Mouse (Mus musculus) MEL (cell line): ENCODE results near the gene Notch4. TPM values are rescaled to one million over a fixed set of nuclear protein-coding genes. Genes with fewer than 3 reads are reported as not detected.
A peak's percentile ranks its signal among the peaks of the same experiment; 100 is the strongest.

ENCODE experiments used
- DNase-seq: peaks from one replicate; pipeline ENCODE4 v3.0.0; 2011; ENCODE audit warnings: low read depth, low spot score
- H3K27ac ChIP-seq: 2 replicates; pipeline ENCODE4 v1.5.1; 2012; ENCODE audit warnings: low read depth, mild to moderate bottlenecking, control low read depth, low read length, moderate library complexity; ENCODE audit not compliant: control insufficient read depth
- H3K27me3 ChIP-seq, 2 experiments: fragments of 150-350 bp in 1 of 2; sonication (generic) in 1 of 2; 2 replicates each; pipeline ENCODE4 v1.6.1; 2012; ENCODE audit warnings: low read length in 2 of 2, mild to moderate bottlenecking in 2 of 2, improper control_type of control experiment in 1 of 2, moderate library complexity in 1 of 2; ENCODE audit not compliant: insufficient read depth in 2 of 2, control insufficient read depth in 1 of 2
- H3K36me3 ChIP-seq, 2 experiments: 2 replicates each; pipeline ENCODE4 v1.6.1; 2012 to 2014; ENCODE audit warnings: low read length in 2 of 2, improper control_type of control experiment in 1 of 2, inconsistent platforms in 1 of 2, mild to moderate bottlenecking in 1 of 2; ENCODE audit not compliant: insufficient read depth in 2 of 2, control insufficient read depth in 1 of 2
- H3K4me1 ChIP-seq, 2 experiments: fragments of 150-350 bp in 1 of 2; sonication (generic) in 1 of 2; 2 replicates each; pipeline ENCODE4 v1.6.1; 2012; ENCODE audit warnings: low read length in 2 of 2, improper control_type of control experiment in 1 of 2, mild to moderate bottlenecking in 1 of 2; ENCODE audit not compliant: insufficient read depth in 2 of 2, control insufficient read depth in 1 of 2
- H3K4me3 ChIP-seq, 2 experiments: fragments of 150-350 bp in 1 of 2; sonication (generic) in 1 of 2; 2 replicates each; pipeline ENCODE4 v1.5.1; 2012; ENCODE audit warnings: low read depth in 2 of 2, low read length in 2 of 2, mild to moderate bottlenecking in 2 of 2, moderate library complexity in 2 of 2, control low read depth in 1 of 2, improper control_type of control experiment in 1 of 2; ENCODE audit not compliant: control insufficient read depth in 1 of 2, insufficient read depth in 1 of 2
- H3K79me2 ChIP-seq: 2 replicates; pipeline ENCODE4 v1.6.1; 2012; ENCODE audit warnings: mild to moderate bottlenecking, low read length, moderate library complexity; ENCODE audit not compliant: control insufficient read depth, poor library complexity, insufficient read depth
- H3K9ac ChIP-seq: 2 replicates; pipeline ENCODE4 v1.6.1; 2012; ENCODE audit warnings: low read depth, mild to moderate bottlenecking, control low read depth, low read length, moderate library complexity; ENCODE audit not compliant: control insufficient read depth, poor library complexity, severe bottlenecking
- H3K9me3 ChIP-seq: fragments of 150-350 bp; sonication (generic); replicated peaks from 2 replicates; pipeline ENCODE4 v1.6.1; 2012; ENCODE audit warnings: mild to moderate bottlenecking, low read length, improper control_type of control experiment, moderate library complexity; ENCODE audit not compliant: insufficient read depth
- BHLHE40 ChIP-seq: IDR thresholded peaks from 2 replicates; pipeline ENCODE4 v1.6.1; 2012; ENCODE audit warnings: low read depth, mild to moderate bottlenecking, inconsistent platforms, low read length, improper control_type of control experiment, borderline replicate concordance
- CTCF ChIP-seq, 3 experiments: IDR thresholded peaks in 2 of 3; conservative IDR thresholded peaks in 1 of 3; 2 replicates each; pipeline ENCODE4 v1.5.1; 2011 to 2012; ENCODE audit warnings: low read length in 3 of 3, low read depth in 2 of 3, mild to moderate bottlenecking in 2 of 3, improper control_type of control experiment in 1 of 3, inconsistent platforms in 1 of 3, mixed read lengths in 1 of 3, moderate library complexity in 1 of 3; ENCODE audit not compliant: control insufficient read depth in 1 of 3, insufficient read depth in 1 of 3, poor library complexity in 1 of 3, severe bottlenecking in 1 of 3
- ELF1 ChIP-seq: IDR thresholded peaks from 2 replicates; pipeline ENCODE4 v1.6.1; 2014; ENCODE audit warnings: low read depth, mild to moderate bottlenecking, inconsistent platforms, low read length, improper control_type of control experiment, moderate library complexity
- EP300 ChIP-seq, 2 experiments: IDR thresholded peaks; 2 replicates each; pipeline ENCODE4 v1.6.1; 2011; ENCODE audit warnings: improper control_type of control experiment in 2 of 2, low read length in 2 of 2, low read depth in 1 of 2, mild to moderate bottlenecking in 1 of 2
- JUND ChIP-seq: IDR thresholded peaks from 2 replicates; pipeline ENCODE4 v1.6.1; 2011; ENCODE audit warnings: low read depth, mild to moderate bottlenecking, improper control_type of control experiment, low read length
- MAX ChIP-seq: IDR thresholded peaks from 2 replicates; pipeline ENCODE4 v1.6.1; 2011; ENCODE audit warnings: low read length, improper control_type of control experiment
- MAZ ChIP-seq: IDR thresholded peaks from 2 replicates; pipeline ENCODE4 v1.6.1; 2012; ENCODE audit warnings: low read depth, mild to moderate bottlenecking, inconsistent platforms, low read length, improper control_type of control experiment
- MEF2A ChIP-seq: IDR thresholded peaks from 2 replicates; pipeline ENCODE4 v1.6.1; 2014; ENCODE audit warnings: low read depth, mild to moderate bottlenecking, inconsistent platforms, low read length, improper control_type of control experiment; ENCODE audit not compliant: poor library complexity, insufficient replicate concordance, severe bottlenecking; ENCODE audit errors: extremely low read depth
- MXI1 ChIP-seq: IDR thresholded peaks from 2 replicates; pipeline ENCODE4 v1.6.1; 2011; ENCODE audit warnings: mild to moderate bottlenecking, low read depth, low read length, improper control_type of control experiment
- MYB ChIP-seq: IDR thresholded peaks from 2 replicates; pipeline ENCODE4 v1.6.1; 2011; ENCODE audit warnings: mild to moderate bottlenecking, low read depth, low read length, improper control_type of control experiment
- NELFE ChIP-seq: IDR thresholded peaks from 2 replicates; pipeline ENCODE4 v1.6.1; 2011; ENCODE audit warnings: low read depth, low read length, improper control_type of control experiment
- NRF1 ChIP-seq: IDR thresholded peaks from 2 replicates; pipeline ENCODE4 v1.6.1; 2014; ENCODE audit warnings: low read depth, mild to moderate bottlenecking, inconsistent platforms, low read length, improper control_type of control experiment, moderate library complexity; ENCODE audit not compliant: poor library complexity, insufficient read depth, severe bottlenecking
- POLR2AphosphoS2 ChIP-seq: IDR thresholded peaks from 2 replicates; pipeline ENCODE4 v1.6.1; 2011; ENCODE audit warnings: low read length, improper control_type of control experiment
- RAD21 ChIP-seq: IDR thresholded peaks from 2 replicates; pipeline ENCODE4 v1.6.1; 2011; ENCODE audit warnings: mild to moderate bottlenecking, low read depth, low read length, improper control_type of control experiment
- RCOR1 ChIP-seq: IDR thresholded peaks from 2 replicates; pipeline ENCODE4 v1.6.1; 2012; ENCODE audit warnings: low read depth, mild to moderate bottlenecking, inconsistent platforms, low read length, improper control_type of control experiment
- SIN3A ChIP-seq: IDR thresholded peaks from 2 replicates; pipeline ENCODE4 v1.6.1; 2012; ENCODE audit warnings: low read length, improper control_type of control experiment, inconsistent platforms
- SMC3 ChIP-seq: IDR thresholded peaks from 2 replicates; pipeline ENCODE4 v1.6.1; 2011; ENCODE audit warnings: low read depth, low read length, improper control_type of control experiment
- UBTF ChIP-seq: IDR thresholded peaks from 2 replicates; pipeline ENCODE4 v1.6.1; 2012; ENCODE audit warnings: low read depth, mild to moderate bottlenecking, inconsistent platforms, low read length, improper control_type of control experiment, moderate library complexity, borderline replicate concordance; ENCODE audit not compliant: insufficient read depth
- USF1 ChIP-seq: IDR thresholded peaks from 2 replicates; pipeline ENCODE4 v1.6.1; 2014; ENCODE audit warnings: low read depth, mild to moderate bottlenecking, inconsistent platforms, low read length, improper control_type of control experiment, moderate library complexity
- USF2 ChIP-seq, 2 experiments: IDR thresholded peaks; 2 replicates each; pipeline ENCODE4 v1.6.1; 2011 to 2012; ENCODE audit warnings: improper control_type of control experiment in 2 of 2, low read length in 2 of 2, borderline replicate concordance in 1 of 2, inconsistent platforms in 1 of 2, low read depth in 1 of 2, mild to moderate bottlenecking in 1 of 2; ENCODE audit not compliant: insufficient read depth in 1 of 2
- ZC3H11A ChIP-seq: IDR thresholded peaks from 2 replicates; pipeline ENCODE4 v1.6.1; 2012; ENCODE audit warnings: low read depth, mild to moderate bottlenecking, inconsistent platforms, low read length, improper control_type of control experiment
- ZKSCAN1 ChIP-seq: IDR thresholded peaks from 2 replicates; pipeline ENCODE4 v1.6.1; 2012; ENCODE audit warnings: low read depth, mild to moderate bottlenecking, inconsistent platforms, low read length, improper control_type of control experiment, moderate library complexity
- ZNF384 ChIP-seq: IDR thresholded peaks from 2 replicates; pipeline ENCODE4 v1.6.1; 2012; ENCODE audit warnings: low read depth, mild to moderate bottlenecking, inconsistent platforms, low read length, improper control_type of control experiment
- polyA plus RNA-seq, 2 experiments: library from polyadenylated mRNA; stranded (reverse) in 1 of 2; unstranded in 1 of 2; fragments of >175 nt in 1 of 2; fragments of >200 nt in 1 of 2; gene quantifications; 2 replicates each; pipeline versions ENCODE4 v1.2.1 to v1.2.4; 2012; ENCODE audit warnings: low replicate concordance in 2 of 2, low read depth in 1 of 2; ENCODE audit not compliant: insufficient read length in 2 of 2, insufficient read depth in 1 of 2, missing spikeins in 1 of 2
- total RNA-seq: library from RNA; depleted of rRNA; stranded (reverse); fragments of 300-350 nt; gene quantifications from 2 replicates; pipeline ENCODE4 v1.2.3, GENCODE M21; 2012

Gene Notch4
- total and polyA plus RNA-seq, 3 experiments, result 0.15 to 21.9 (median 0.33) TPM

DNA sequence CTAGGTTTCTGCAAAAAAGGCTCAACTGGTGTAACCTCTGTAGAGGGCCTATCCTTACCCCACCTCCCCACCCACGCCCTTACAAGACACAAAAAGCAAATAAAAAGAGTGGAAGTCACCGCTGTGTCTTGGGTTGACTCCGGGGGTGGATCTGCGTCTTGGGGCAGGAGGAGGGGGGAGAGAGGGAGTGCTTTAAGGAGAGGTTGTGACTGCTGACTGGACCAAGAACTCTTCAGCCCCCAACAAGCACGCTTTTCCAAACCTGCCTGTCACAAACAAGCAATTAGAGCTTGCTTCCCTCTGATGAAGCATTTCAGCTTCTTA lies 64.5 kb downstream of the Notch4 start:
- Histone ChIP-seq H3K9me3 (no peaks in the 10 kb centered on the region), H3K27me3 (no peaks in the 10 kb centered on the region; a peak in 1 of 4 replicates), H3K4me1 (peaks cover 0 to 26% of the 10 kb centered on the region in 2 experiments; a peak in 3 of 4 replicates), H3K79me2 (peaks cover 16% of the 10 kb centered on the region), H3K36me3 (peaks cover 0 to 11% of the 10 kb centered on the region in 2 experiments; a peak in 3 of 4 replicates), H3K27ac (no peak overlapping the region), H3K4me3 (peak overlapping the region; percentile 61 to 91), H3K9ac (peak overlapping the region; percentile 90)
- peak; percentile 57 for DNase-seq
- TF ChIP-seq SMC3, result no peak
- TF ChIP-seq MEF2A, result no peak
- no peak for TF ChIP-seq RCOR1
- TF ChIP-seq ZNF384, result no peak
- no peak for TF ChIP-seq UBTF
- TF ChIP-seq MAZ, result no peak
- no peak for TF ChIP-seq NRF1
- no peak for TF ChIP-seq MYB
- no peak for TF ChIP-seq RAD21
- no peak for TF ChIP-seq EP300 (IDR thresholded peaks at IDR 0.05; ENCODE audit: low read depth in 1 of 2, low read length in 2 of 2)
- no peak for TF ChIP-seq JUND
- no peak for TF ChIP-seq NELFE
- TF ChIP-seq USF1, result no peak
- TF ChIP-seq ZKSCAN1, result no peak
- TF ChIP-seq BHLHE40, result no peak
- TF ChIP-seq SIN3A, result no peak
- no peak for TF ChIP-seq CTCF (IDR thresholded peaks at IDR 0.05 in 2 of 3, conservative IDR thresholded peaks at IDR 0.05 in 1 of 3; ENCODE audit: control insufficient read depth in 1 of 3, insufficient read depth in 1 of 3, low read depth in 2 of 3, low read length in 3 of 3, poor library complexity in 1 of 3, severe bottlenecking in 1 of 3)
- no peak for TF ChIP-seq ZC3H11A
- no peak for TF ChIP-seq MXI1

DNA sequence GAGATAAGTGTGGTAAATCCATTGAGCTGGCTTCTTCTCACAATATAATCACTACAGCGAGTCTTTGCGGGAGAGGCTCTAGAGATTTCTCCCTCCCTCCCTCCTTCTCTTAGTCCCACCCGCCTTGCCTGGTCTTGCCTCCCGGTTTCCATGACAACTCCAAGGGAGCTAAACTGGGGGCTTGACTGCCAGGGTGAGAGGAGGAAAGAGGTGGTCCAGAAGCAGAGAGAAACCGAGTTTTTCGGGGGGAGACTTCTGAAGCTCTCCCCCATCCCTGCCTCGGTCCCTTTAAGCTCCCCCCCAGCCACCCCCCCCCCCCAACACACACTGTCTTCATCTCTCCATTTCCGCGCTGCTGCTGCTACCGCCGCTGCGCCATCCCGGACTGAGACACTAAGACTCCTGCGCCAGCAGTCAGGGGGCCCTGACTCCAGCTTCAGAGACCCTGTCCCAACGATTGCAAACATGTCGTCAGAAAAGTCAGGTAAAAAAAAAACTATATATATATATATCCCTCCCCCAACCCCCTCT lies 65.2 kb downstream of the Notch4 start, which contains the start of gene Prrt1:
Gene Prrt1 (plus strand): TSS at position 313 of the 531 bp plus-strand sequence.
- DNase-seq, result no peak
- Histone ChIP-seq H3K9me3 (no peaks in the 10 kb centered on the region), H3K36me3 (peaks cover 0 to 11% of the 10 kb centered on the region in 2 experiments; a peak in 2 of 4 replicates), H3K27ac (peak within 1 kb of the TSS; percentile 94), H3K9ac (peak within 1 kb of the TSS; percentile 90), H3K4me1 (peaks cover 0 to 26% of the 10 kb centered on the region in 2 experiments; a peak in 3 of 4 replicates), H3K27me3 (no peaks in the 10 kb centered on the region; a peak in 1 of 4 replicates), H3K4me3 (peak within 1 kb of the TSS; percentile 61 to 91), H3K79me2 (peaks cover 16% of the 10 kb centered on the region)
- TF ChIP-seq POLR2AphosphoS2, result no peak
- peak; percentile 36; the same call in 1 of the 2 replicates for TF ChIP-seq RCOR1
- no peak for TF ChIP-seq MXI1
- no peak for TF ChIP-seq ELF1
- TF ChIP-seq USF2 (IDR thresholded peaks at IDR 0.05; ENCODE audit: borderline replicate concordance in 1 of 2, insufficient read depth in 1 of 2, low read depth in 1 of 2, low read length in 2 of 2), result no peak
- no peak for TF ChIP-seq MAX
